Mouse (Mus musculus) MEL (cell line): Measurements from ENCODE around the gene Slc7a6. TPM values are rescaled to one million over a fixed set of nuclear protein-coding genes. Genes with fewer than 3 reads are reported as not detected.

ENCODE experiments used
- DNase-seq: peaks from one replicate; pipeline ENCODE4 v3.0.0; 2011; ENCODE audit warnings: low read depth, low spot score
- H3K27ac ChIP-seq: 2 replicates; pipeline ENCODE4 v1.5.1; 2012; ENCODE audit warnings: low read depth, mild to moderate bottlenecking, control low read depth, low read length, moderate library complexity; ENCODE audit not compliant: control insufficient read depth
- H3K27me3 ChIP-seq, 2 experiments: fragments of 150-350 bp in 1 of 2; sonication (generic) in 1 of 2; 2 replicates each; pipeline ENCODE4 v1.6.1; 2012; ENCODE audit warnings: low read length in 2 of 2, mild to moderate bottlenecking in 2 of 2, improper control_type of control experiment in 1 of 2, moderate library complexity in 1 of 2; ENCODE audit not compliant: insufficient read depth in 2 of 2, control insufficient read depth in 1 of 2
- H3K36me3 ChIP-seq, 2 experiments: 2 replicates each; pipeline ENCODE4 v1.6.1; 2012 to 2014; ENCODE audit warnings: low read length in 2 of 2, improper control_type of control experiment in 1 of 2, inconsistent platforms in 1 of 2, mild to moderate bottlenecking in 1 of 2; ENCODE audit not compliant: insufficient read depth in 2 of 2, control insufficient read depth in 1 of 2
- H3K4me1 ChIP-seq, 2 experiments: fragments of 150-350 bp in 1 of 2; sonication (generic) in 1 of 2; 2 replicates each; pipeline ENCODE4 v1.6.1; 2012; ENCODE audit warnings: low read length in 2 of 2, improper control_type of control experiment in 1 of 2, mild to moderate bottlenecking in 1 of 2; ENCODE audit not compliant: insufficient read depth in 2 of 2, control insufficient read depth in 1 of 2
- H3K4me3 ChIP-seq, 2 experiments: fragments of 150-350 bp in 1 of 2; sonication (generic) in 1 of 2; 2 replicates each; pipeline ENCODE4 v1.5.1; 2012; ENCODE audit warnings: low read depth in 2 of 2, low read length in 2 of 2, mild to moderate bottlenecking in 2 of 2, moderate library complexity in 2 of 2, control low read depth in 1 of 2, improper control_type of control experiment in 1 of 2; ENCODE audit not compliant: control insufficient read depth in 1 of 2, insufficient read depth in 1 of 2
- H3K79me2 ChIP-seq: 2 replicates; pipeline ENCODE4 v1.6.1; 2012; ENCODE audit warnings: mild to moderate bottlenecking, low read length, moderate library complexity; ENCODE audit not compliant: control insufficient read depth, poor library complexity, insufficient read depth
- H3K9ac ChIP-seq: 2 replicates; pipeline ENCODE4 v1.6.1; 2012; ENCODE audit warnings: low read depth, mild to moderate bottlenecking, control low read depth, low read length, moderate library complexity; ENCODE audit not compliant: control insufficient read depth, poor library complexity, severe bottlenecking
- H3K9me3 ChIP-seq: fragments of 150-350 bp; sonication (generic); replicated peaks from 2 replicates; pipeline ENCODE4 v1.6.1; 2012; ENCODE audit warnings: mild to moderate bottlenecking, low read length, improper control_type of control experiment, moderate library complexity; ENCODE audit not compliant: insufficient read depth
- BHLHE40 ChIP-seq: IDR thresholded peaks from 2 replicates; pipeline ENCODE4 v1.6.1; 2012; ENCODE audit warnings: low read depth, mild to moderate bottlenecking, inconsistent platforms, low read length, improper control_type of control experiment, borderline replicate concordance
- CTCF ChIP-seq, 3 experiments: IDR thresholded peaks in 2 of 3; conservative IDR thresholded peaks in 1 of 3; 2 replicates each; pipeline ENCODE4 v1.5.1; 2011 to 2012; ENCODE audit warnings: low read length in 3 of 3, low read depth in 2 of 3, mild to moderate bottlenecking in 2 of 3, improper control_type of control experiment in 1 of 3, inconsistent platforms in 1 of 3, mixed read lengths in 1 of 3, moderate library complexity in 1 of 3; ENCODE audit not compliant: control insufficient read depth in 1 of 3, insufficient read depth in 1 of 3, poor library complexity in 1 of 3, severe bottlenecking in 1 of 3
- E2F4 ChIP-seq: IDR thresholded peaks from 2 replicates; pipeline ENCODE4 v1.6.1; 2011; ENCODE audit warnings: low read depth, low read length, improper control_type of control experiment, borderline replicate concordance
- ETS1 ChIP-seq: IDR thresholded peaks from 2 replicates; pipeline ENCODE4 v1.6.1; 2012; ENCODE audit warnings: low read depth, mild to moderate bottlenecking, inconsistent platforms, low read length, improper control_type of control experiment, moderate library complexity
- GABPA ChIP-seq: IDR thresholded peaks from 2 replicates; pipeline ENCODE4 v1.6.1; 2012; ENCODE audit warnings: low read depth, mild to moderate bottlenecking, inconsistent platforms, low read length, improper control_type of control experiment, moderate library complexity
- GATA1 ChIP-seq: IDR thresholded peaks from 2 replicates; pipeline ENCODE4 v1.6.1; 2011; ENCODE audit warnings: low read depth, low read length, improper control_type of control experiment
- HCFC1 ChIP-seq: IDR thresholded peaks from 2 replicates; pipeline ENCODE4 v1.6.1; 2012; ENCODE audit warnings: low read depth, mild to moderate bottlenecking, inconsistent platforms, low read length, improper control_type of control experiment, moderate library complexity
- MAX ChIP-seq: IDR thresholded peaks from 2 replicates; pipeline ENCODE4 v1.6.1; 2011; ENCODE audit warnings: low read length, improper control_type of control experiment
- MXI1 ChIP-seq: IDR thresholded peaks from 2 replicates; pipeline ENCODE4 v1.6.1; 2011; ENCODE audit warnings: mild to moderate bottlenecking, low read depth, low read length, improper control_type of control experiment
- MYC ChIP-seq: IDR thresholded peaks from 2 replicates; pipeline ENCODE4 v1.6.1; 2011; ENCODE audit warnings: low read depth, mild to moderate bottlenecking, low read length, improper control_type of control experiment, moderate library complexity
- NELFE ChIP-seq: IDR thresholded peaks from 2 replicates; pipeline ENCODE4 v1.6.1; 2011; ENCODE audit warnings: low read depth, low read length, improper control_type of control experiment
- RAD21 ChIP-seq: IDR thresholded peaks from 2 replicates; pipeline ENCODE4 v1.6.1; 2011; ENCODE audit warnings: mild to moderate bottlenecking, low read depth, low read length, improper control_type of control experiment
- RCOR1 ChIP-seq: IDR thresholded peaks from 2 replicates; pipeline ENCODE4 v1.6.1; 2012; ENCODE audit warnings: low read depth, mild to moderate bottlenecking, inconsistent platforms, low read length, improper control_type of control experiment
- SIN3A ChIP-seq: IDR thresholded peaks from 2 replicates; pipeline ENCODE4 v1.6.1; 2012; ENCODE audit warnings: low read length, improper control_type of control experiment, inconsistent platforms
- SMC3 ChIP-seq: IDR thresholded peaks from 2 replicates; pipeline ENCODE4 v1.6.1; 2011; ENCODE audit warnings: low read depth, low read length, improper control_type of control experiment
- TAL1 ChIP-seq: IDR thresholded peaks from 2 replicates; pipeline ENCODE4 v1.6.1; 2012; ENCODE audit warnings: mild to moderate bottlenecking, inconsistent platforms, low read length, moderate library complexity, mixed read lengths
- TCF12 ChIP-seq: IDR thresholded peaks from 2 replicates; pipeline ENCODE4 v1.6.1; 2014; ENCODE audit warnings: low read depth, mild to moderate bottlenecking, inconsistent platforms, low read length, improper control_type of control experiment, moderate library complexity
- USF1 ChIP-seq: IDR thresholded peaks from 2 replicates; pipeline ENCODE4 v1.6.1; 2014; ENCODE audit warnings: low read depth, mild to moderate bottlenecking, inconsistent platforms, low read length, improper control_type of control experiment, moderate library complexity
- ZC3H11A ChIP-seq: IDR thresholded peaks from 2 replicates; pipeline ENCODE4 v1.6.1; 2012; ENCODE audit warnings: low read depth, mild to moderate bottlenecking, inconsistent platforms, low read length, improper control_type of control experiment
- ZKSCAN1 ChIP-seq: IDR thresholded peaks from 2 replicates; pipeline ENCODE4 v1.6.1; 2012; ENCODE audit warnings: low read depth, mild to moderate bottlenecking, inconsistent platforms, low read length, improper control_type of control experiment, moderate library complexity
- ZNF384 ChIP-seq: IDR thresholded peaks from 2 replicates; pipeline ENCODE4 v1.6.1; 2012; ENCODE audit warnings: low read depth, mild to moderate bottlenecking, inconsistent platforms, low read length, improper control_type of control experiment
- polyA plus RNA-seq, 2 experiments: library from polyadenylated mRNA; stranded (reverse) in 1 of 2; unstranded in 1 of 2; fragments of >175 nt in 1 of 2; fragments of >200 nt in 1 of 2; gene quantifications; 2 replicates each; pipeline versions ENCODE4 v1.2.1 to v1.2.4; 2012; ENCODE audit warnings: low replicate concordance in 2 of 2, low read depth in 1 of 2; ENCODE audit not compliant: insufficient read length in 2 of 2, insufficient read depth in 1 of 2, missing spikeins in 1 of 2
- total RNA-seq: library from RNA; depleted of rRNA; stranded (reverse); fragments of 300-350 nt; gene quantifications from 2 replicates; pipeline ENCODE4 v1.2.3, GENCODE M21; 2012

The Slc7a6 gene
- total and polyA plus RNA-seq, 3 experiments: 34.4 to 48.2 TPM; not detected in 1

GRCm38 (mm10) chr8:106219620-106220019 lies 51.0 kb downstream of the Slc7a6 start:
- Histone ChIP-seq H3K4me3 (no peak overlapping the region), H3K27ac (no peak overlapping the region), H3K36me3 (peaks cover 0 to 33% of the 10 kb centered on the region in 2 experiments; a peak in 2 of 4 replicates), H3K9ac (no peak overlapping the region), H3K9me3 (no peaks in the 10 kb centered on the region), H3K27me3 (no peaks in the 10 kb centered on the region), H3K4me1 (no peaks in the 10 kb centered on the region), H3K79me2 (no peaks in the 10 kb centered on the region)
- DNase-seq: no peak
- peak; percentile 31 for TF ChIP-seq SMC3
- TF ChIP-seq TAL1: no peak
- TF ChIP-seq MXI1: no peak
- TF ChIP-seq NELFE: no peak
- no peak for TF ChIP-seq ZC3H11A
- no peak for TF ChIP-seq HCFC1
- peak in 2 of 3 experiments; percentile 12 to 41; a peak in 3 of 6 replicates for TF ChIP-seq CTCF (IDR thresholded peaks at IDR 0.05 in 2 of 3, conservative IDR thresholded peaks at IDR 0.05 in 1 of 3; ENCODE audit: control insufficient read depth in 1 of 3, insufficient read depth in 1 of 3, low read depth in 2 of 3, low read length in 3 of 3, poor library complexity in 1 of 3, severe bottlenecking in 1 of 3)
- TF ChIP-seq SIN3A: no peak

- Histone ChIP-seq H3K4me3 (no peak overlapping the region), H3K27ac (no peak overlapping the region), H3K79me2 (no peaks in the 10 kb centered on the region), H3K9me3 (no peaks in the 10 kb centered on the region), H3K27me3 (no peaks in the 10 kb centered on the region)
- TF ChIP-seq CTCF (IDR thresholded peaks at IDR 0.05 in 2 of 3, conservative IDR thresholded peaks at IDR 0.05 in 1 of 3; ENCODE audit: control insufficient read depth in 1 of 3, insufficient read depth in 1 of 3, low read depth in 2 of 3, low read length in 3 of 3, poor library complexity in 1 of 3, severe bottlenecking in 1 of 3): peak; percentile 55 to 93 (median 76)
- no peak for TF ChIP-seq USF1
- TF ChIP-seq SMC3: peak; percentile 75
- TF ChIP-seq RAD21: peak; percentile 37
- no peak for TF ChIP-seq SIN3A
- TF ChIP-seq, all 39 proteins: peak for 3
- peak; percentile 71 for DNase-seq
- peaks cover 0 to 3% of the 10 kb centered on the region in 2 experiments; a peak in 1 of 4 replicates for H3K4me1 ChIP-seq
- no peak overlapping the region for H3K9ac ChIP-seq
- H3K36me3 ChIP-seq: peaks cover 2 to 17% of the 10 kb centered on the region in 2 experiments
Measured at GRCm38 (mm10) chr8:106226589-106226988, 57.9 kb downstream of the Slc7a6 start.

- H3K9me3 ChIP-seq: no peaks in the 10 kb centered on the region
- H3K27me3 ChIP-seq: no peaks in the 10 kb centered on the region
- no peaks in the 10 kb centered on the region for H3K79me2 ChIP-seq
- H3K36me3 ChIP-seq: peaks cover 2 to 23% of the 10 kb centered on the region in 2 experiments
- H3K27ac ChIP-seq: no peak overlapping the region
- TF ChIP-seq MYC (no peak), GATA1 (no peak), ZC3H11A (no peak), RCOR1 (no peak), HCFC1 (no peak), MAX (no peak), CTCF (IDR thresholded peaks at IDR 0.05 in 2 of 3, conservative IDR thresholded peaks at IDR 0.05 in 1 of 3; ENCODE audit: control insufficient read depth in 1 of 3, insufficient read depth in 1 of 3, low read depth in 2 of 3, low read length in 3 of 3, poor library complexity in 1 of 3, severe bottlenecking in 1 of 3) (no peak), TCF12 (no peak), E2F4 (no peak), ETS1 (no peak), ZNF384 (no peak), SIN3A (no peak), BHLHE40 (no peak), SMC3 (no peak), GABPA (no peak), ZKSCAN1 (no peak)
- no peak for DNase-seq
- H3K4me1 ChIP-seq: peaks cover 0 to 3% of the 10 kb centered on the region in 2 experiments; a peak in 1 of 4 replicates
- H3K4me3 ChIP-seq: no peak overlapping the region
- no peak overlapping the region for H3K9ac ChIP-seq
Measured at GRCm38 (mm10) chr8:106231536-106231935, 62.9 kb downstream of the Slc7a6 start.
